Mouse (Mus musculus): ENCODE data around the gene Cdhr2. TPM values are rescaled to one million over a fixed set of nuclear protein-coding genes. Genes with fewer than 3 reads are reported as not detected.

The Cdhr2 gene
- polyA plus RNA-seq (2014; fragmentation: Illumina TruSeq; extraction: RNeasy Lipid Tissue Mini Kit (QIAGEN cat#74804)) = not detected

GRCm38 (mm10) chr13:54701243-54701642 lies at the start of gene Cdhr2:
Cdhr2 (plus strand) TSS chr13:54701461.

GRCm38 (mm10) chr13:54693558-54694347 lies 7.5 kb upstream of the Cdhr2 start, which contains the start of gene Rnf44:
Rnf44 (minus strand) TSS chr13:54693907.

GRCm38 (mm10) chr13:54749864-54750411 lies 48.7 kb downstream of the Cdhr2 start, which contains the start of gene Gprin1:
Gprin1 (minus strand) TSS chr13:54749874.

GRCm38 (mm10) chr13:54766192-54766768 lies 65.0 kb downstream of the Cdhr2 start, which contains the start of gene Sncb:
Sncb (minus strand) TSS chr13:54766595.

GRCm38 (mm10) chr13:54783698-54784097 lies 82.4 kb downstream of the Cdhr2 start, which contains the start of gene Eif4e1b:
Eif4e1b (plus strand) TSS chr13:54783998.

Other genes starting within 250 kb of the Cdhr2 start
- 7.2 TPM for gene Thoc3, start 232.6 kb upstream of the Cdhr2 start, polyA plus RNA-seq (2014; fragmentation: Illumina TruSeq; extraction: RNeasy Lipid Tissue Mini Kit (QIAGEN cat#74804))
- gene Simc1, start 197.7 kb upstream of the Cdhr2 start, polyA plus RNA-seq (2014; fragmentation: Illumina TruSeq; extraction: RNeasy Lipid Tissue Mini Kit (QIAGEN cat#74804)) = 15.9 TPM
- gene 4833439L19Rik, start 136.0 kb upstream of the Cdhr2 start, polyA plus RNA-seq (2014; fragmentation: Illumina TruSeq; extraction: RNeasy Lipid Tissue Mini Kit (QIAGEN cat#74804)) = 78.5 TPM
- gene Arl10, start 126.4 kb upstream of the Cdhr2 start, polyA plus RNA-seq (2014; fragmentation: Illumina TruSeq; extraction: RNeasy Lipid Tissue Mini Kit (QIAGEN cat#74804)) = 2.2 TPM
- gene Nop16, start 111.4 kb upstream of the Cdhr2 start, polyA plus RNA-seq (2014; fragmentation: Illumina TruSeq; extraction: RNeasy Lipid Tissue Mini Kit (QIAGEN cat#74804)) = 17.8 TPM
- gene Higd2a, start 111.3 kb upstream of the Cdhr2 start, polyA plus RNA-seq (2014; fragmentation: Illumina TruSeq; extraction: RNeasy Lipid Tissue Mini Kit (QIAGEN cat#74804)) = 5.9 TPM
- 5.4 TPM for gene Cltb, start 90.1 kb upstream of the Cdhr2 start, polyA plus RNA-seq (2014; fragmentation: Illumina TruSeq; extraction: RNeasy Lipid Tissue Mini Kit (QIAGEN cat#74804))
- gene Faf2, start 79.7 kb upstream of the Cdhr2 start, polyA plus RNA-seq (2014; fragmentation: Illumina TruSeq; extraction: RNeasy Lipid Tissue Mini Kit (QIAGEN cat#74804)) = 40.4 TPM
- gene Rnf44, start 7.6 kb upstream of the Cdhr2 start, polyA plus RNA-seq (2014; fragmentation: Illumina TruSeq; extraction: RNeasy Lipid Tissue Mini Kit (QIAGEN cat#74804)) = 30.2 TPM
- gene Gprin1, start 48.4 kb downstream of the Cdhr2 start, polyA plus RNA-seq (2014; fragmentation: Illumina TruSeq; extraction: RNeasy Lipid Tissue Mini Kit (QIAGEN cat#74804)) = not detected
- gene Sncb, start 65.1 kb downstream of the Cdhr2 start, polyA plus RNA-seq (2014; fragmentation: Illumina TruSeq; extraction: RNeasy Lipid Tissue Mini Kit (QIAGEN cat#74804)) = not detected
- 8.2 TPM for gene Eif4e1b, start 82.5 kb downstream of the Cdhr2 start, polyA plus RNA-seq (2014; fragmentation: Illumina TruSeq; extraction: RNeasy Lipid Tissue Mini Kit (QIAGEN cat#74804))
- gene Tspan17, start 87.9 kb downstream of the Cdhr2 start, polyA plus RNA-seq (2014; fragmentation: Illumina TruSeq; extraction: RNeasy Lipid Tissue Mini Kit (QIAGEN cat#74804)) = 1.3 TPM
- gene Unc5a, start 247.9 kb downstream of the Cdhr2 start, polyA plus RNA-seq (2014; fragmentation: Illumina TruSeq; extraction: RNeasy Lipid Tissue Mini Kit (QIAGEN cat#74804)) = not detected